Mouse (Mus musculus) mouse embryonic stem cell (cell line): ENCODE results near the gene Trpm3.

Experiments
- in situ Hi-C, 2 experiments: fragments of 300-500 bp; cut with MboI; formaldehyde crosslinking; loops; 1 replicate in 1 of 2; 3 replicates in 1 of 2; pipeline ENCODE4 v1.14.3; 2019 to 2020; ENCODE audit warnings: low sequenced_read_pairs in 2 of 2, low pct_unique_long_range_greater_than_20kb in 1 of 2, mixed read lengths in 1 of 2; ENCODE audit not compliant: unreplicated experiment in 1 of 2

Gene Trpm3

DNA sequence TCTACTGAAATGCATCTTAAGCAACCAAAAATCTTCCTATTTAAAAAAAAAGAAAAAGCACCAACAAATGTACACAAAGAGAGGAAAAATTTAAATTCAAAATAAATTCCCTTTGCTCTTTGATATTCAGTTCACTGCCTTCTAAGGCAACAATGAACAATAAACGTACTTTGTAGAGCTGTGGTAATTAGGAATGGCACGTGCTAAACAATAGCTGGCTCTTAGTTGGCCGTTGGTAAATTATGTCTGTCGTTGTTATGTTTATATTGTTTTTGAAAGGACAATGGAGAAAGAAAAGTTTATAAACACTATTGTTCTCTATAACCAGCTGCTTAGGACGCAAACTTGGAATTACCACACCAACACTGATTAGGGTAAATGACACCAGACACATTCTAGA is 782.1 kb downstream of the Trpm3 start:
- in situ Hi-C loops: loop anchor here in 1 of 2 experiments (25.0 kb wide), 1 partner anchor 591 kb away; no protein-coding TSS in a partner anchor

DNA sequence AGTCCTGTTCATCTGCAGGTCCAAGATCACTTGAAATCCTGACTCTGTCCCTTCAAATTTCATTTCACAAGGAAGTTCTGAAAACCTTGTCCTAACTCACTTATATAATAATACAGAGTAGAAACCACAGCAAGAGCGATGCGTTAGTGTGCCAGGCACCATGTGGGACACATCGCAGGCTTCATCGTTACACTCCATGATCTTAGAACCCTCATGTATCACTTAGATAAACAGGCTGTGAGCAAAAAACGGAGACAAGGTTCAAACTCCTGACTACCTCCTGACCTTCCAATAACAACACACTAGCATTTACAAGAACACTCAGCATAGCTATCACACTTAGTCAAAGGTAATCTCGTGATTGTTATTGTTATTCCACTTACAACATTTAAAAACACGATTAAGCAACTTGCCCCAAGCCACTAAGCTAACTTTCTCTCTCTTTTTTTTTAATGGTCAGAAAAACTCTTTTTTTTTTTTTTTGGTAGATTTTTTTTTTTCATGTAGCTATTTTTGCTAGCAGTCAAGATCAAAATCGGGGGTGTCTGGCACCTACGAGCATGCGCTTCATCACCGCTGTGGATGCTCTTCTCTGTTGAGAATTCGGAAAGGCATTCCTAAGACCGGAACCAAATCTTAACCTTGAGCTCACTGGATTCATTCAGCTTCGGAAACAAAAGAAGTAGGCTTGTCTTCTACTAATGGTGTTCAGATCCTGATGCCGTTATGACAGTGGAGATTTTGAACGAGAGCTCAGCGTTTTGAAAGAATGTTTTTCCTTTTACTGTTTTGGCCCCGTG is 784.2 kb downstream of the Trpm3 start:
- in situ Hi-C loops: loop anchor here in 1 of 2 experiments (25.0 kb wide), 1 partner anchor 589 kb away; no protein-coding TSS in a partner anchor

DNA sequence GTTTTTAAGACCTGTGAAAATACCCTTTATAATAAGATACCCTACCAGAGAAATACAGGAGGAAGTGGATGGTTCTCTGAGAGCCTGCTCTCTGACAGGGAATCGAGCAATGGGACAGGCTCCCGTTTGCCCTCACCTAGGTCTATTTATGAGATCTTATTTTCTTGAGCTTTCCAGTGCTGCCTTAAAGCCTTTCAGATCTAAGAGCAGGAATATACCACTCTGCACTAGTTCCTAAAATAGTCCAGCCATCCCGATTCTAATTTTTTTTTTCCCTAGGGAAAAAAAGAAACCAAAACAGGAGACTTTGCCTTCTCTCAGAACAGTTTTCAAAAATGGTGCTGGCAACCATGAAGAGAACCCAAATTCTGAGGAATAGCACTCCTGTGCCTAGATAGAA is 786.4 kb downstream of the Trpm3 start:
- in situ Hi-C loops: no loop called here

DNA sequence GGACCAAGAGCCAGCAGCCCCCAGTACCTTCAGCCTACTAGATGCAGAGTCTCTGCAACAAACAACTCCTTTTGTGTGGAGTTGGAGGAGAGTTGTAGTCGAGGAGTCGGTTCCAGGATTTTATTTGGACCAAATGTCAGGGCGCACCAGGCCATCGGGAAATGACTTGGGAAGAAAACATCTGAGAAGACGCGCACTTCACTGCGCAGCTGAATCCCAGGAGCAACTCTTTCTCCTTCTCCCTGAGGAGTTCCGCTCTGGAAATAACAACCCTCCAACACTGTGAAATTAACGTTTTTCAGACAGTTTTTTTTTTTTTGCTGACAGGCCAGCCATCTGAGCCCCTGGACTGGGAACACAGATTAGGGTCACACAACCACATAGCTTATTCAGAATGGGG is 787.9 kb downstream of the Trpm3 start:
- in situ Hi-C loops: no loop called here

DNA sequence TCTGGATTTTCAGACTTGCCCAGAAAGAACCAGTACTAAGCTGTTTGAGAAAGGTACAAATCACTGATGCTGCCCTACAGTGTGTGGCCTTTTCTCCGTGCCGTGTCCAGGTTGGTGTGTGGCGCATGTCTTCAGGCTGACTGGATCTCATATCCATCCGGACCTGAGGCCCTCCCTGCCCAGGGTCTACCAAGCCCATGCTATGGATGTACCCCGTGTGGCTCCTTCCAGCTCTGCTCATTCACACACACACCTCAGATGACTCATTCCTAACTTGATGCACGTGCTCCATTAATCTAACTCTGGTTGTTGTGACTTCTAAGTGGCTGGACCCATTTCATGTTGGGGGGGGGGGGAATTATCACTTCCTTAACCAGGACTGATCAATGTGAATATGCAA is 789.5 kb downstream of the Trpm3 start:
- in situ Hi-C loops: no loop called here

DNA sequence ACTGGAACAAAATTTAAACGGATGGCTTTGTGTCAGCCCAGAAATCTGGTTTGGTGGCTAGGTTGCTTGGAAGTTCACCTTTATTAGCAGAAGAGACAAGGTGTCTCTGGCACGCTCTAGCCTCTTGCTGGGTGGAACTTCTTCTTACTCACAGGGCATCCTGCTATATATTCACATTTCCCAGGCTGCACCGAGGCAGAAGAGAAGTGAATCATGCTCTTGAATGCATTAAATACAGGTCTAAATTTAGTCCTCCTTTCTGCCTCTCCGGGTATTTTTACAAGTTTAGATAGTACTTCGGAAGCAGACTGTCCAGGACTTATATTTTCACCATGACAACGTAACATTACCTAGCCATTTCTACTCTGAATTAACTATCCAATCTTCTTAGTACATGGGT is 790.9 kb downstream of the Trpm3 start:
- in situ Hi-C loops: no loop called here

DNA sequence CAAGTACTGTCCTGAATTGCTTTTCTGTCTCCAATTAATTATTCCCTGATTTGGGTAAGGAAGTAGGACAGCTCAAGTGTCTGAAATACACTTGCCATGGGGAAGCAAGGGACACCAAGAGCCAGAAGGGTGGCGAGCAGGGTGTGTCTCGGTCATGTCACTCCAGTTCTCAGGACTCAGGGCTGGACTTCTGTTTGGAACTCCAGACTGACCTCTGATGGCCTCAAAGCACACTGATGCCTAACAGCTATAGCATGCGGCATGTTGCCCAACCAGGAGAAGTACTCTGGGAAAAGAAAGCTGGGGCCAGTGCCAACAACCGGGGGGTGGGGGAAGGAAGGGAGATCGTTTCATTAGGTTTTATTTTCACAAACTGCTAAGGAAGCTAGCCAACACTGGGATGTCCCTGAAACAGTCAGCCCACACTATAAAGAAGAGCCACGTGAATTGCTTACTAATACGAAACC is 791.6 kb downstream of the Trpm3 start:
- in situ Hi-C loops: no loop called here

DNA sequence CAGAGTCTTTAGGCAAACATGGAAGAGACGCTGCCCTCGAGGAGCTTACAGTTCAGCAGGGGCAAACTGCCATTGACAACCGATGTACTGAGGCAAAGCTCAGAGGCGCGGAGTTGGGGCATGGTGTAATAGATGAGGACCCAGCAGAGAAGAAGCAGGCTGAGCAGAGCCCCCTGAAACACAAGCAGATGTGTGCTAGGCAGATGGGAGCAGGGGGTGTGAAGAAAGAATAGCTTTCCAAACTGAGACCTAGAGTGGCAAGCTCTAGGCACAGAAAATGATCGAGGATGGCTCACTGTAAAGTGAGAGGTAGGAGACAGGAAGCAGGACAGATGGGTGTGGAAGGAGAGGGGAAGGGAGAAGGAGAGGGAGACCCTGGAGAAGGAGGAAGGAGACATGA is 792.2 kb downstream of the Trpm3 start:
- in situ Hi-C loops: no loop called here

DNA sequence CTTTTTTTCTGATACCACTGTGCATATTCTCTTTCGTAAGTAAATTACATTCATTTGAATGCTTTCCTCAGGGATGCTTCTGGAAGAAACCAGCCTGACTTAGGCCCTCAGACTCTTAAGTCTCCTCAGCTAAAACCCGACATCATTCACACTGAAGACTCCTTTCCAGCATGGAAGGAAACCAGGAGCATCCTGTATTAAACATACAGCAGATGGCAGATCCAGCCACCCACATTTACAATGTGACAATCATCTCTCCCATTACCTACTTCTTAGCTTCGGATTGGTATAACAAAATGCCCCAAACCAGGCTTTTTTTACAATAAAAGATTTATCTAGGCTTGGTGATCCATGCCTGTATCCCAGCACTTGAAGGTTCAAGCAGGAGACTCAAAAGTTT is 796.2 kb downstream of the Trpm3 start:
- in situ Hi-C loops: no loop called here

DNA sequence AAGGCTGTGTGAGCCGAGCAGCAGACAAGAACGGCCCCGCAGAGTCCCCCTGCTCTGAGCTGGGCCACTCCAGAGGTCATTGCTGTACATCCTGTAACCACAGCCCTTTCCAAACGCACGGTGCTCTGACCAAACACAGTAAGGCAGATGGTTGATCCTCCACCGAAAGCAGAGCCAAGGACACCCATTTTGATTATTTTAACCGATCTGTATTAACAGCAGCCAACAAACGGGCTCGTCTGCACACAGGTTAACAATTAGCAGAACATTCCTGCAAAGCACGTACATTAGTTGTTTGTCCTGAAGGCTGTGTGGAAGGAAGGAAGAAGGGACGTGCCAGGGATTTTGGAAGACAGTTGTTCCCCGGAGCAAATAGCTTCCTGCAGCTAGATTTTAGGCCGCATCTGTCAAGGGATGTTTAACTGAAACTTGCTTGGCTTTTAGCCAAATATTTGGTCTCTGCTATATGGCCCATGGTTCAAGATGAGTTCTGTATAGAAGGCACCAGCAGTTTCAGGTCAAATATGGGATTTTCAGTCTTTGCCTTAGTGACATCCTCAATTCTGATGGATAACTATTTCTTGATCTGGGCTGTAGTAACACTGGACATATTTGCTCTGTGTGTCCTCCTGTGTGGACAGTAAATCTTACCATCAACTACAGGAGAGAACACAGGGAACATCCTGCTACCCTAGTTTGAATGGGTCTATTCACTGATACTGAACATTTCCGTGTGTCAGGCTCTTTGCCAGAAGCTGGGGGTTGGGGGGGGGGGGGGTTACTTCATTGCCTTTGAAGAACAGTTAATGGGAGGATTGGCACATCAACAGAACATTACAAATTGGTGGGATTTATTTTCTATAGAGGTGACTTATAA is 800.2 kb downstream of the Trpm3 start:
- in situ Hi-C loops: no loop called here

DNA sequence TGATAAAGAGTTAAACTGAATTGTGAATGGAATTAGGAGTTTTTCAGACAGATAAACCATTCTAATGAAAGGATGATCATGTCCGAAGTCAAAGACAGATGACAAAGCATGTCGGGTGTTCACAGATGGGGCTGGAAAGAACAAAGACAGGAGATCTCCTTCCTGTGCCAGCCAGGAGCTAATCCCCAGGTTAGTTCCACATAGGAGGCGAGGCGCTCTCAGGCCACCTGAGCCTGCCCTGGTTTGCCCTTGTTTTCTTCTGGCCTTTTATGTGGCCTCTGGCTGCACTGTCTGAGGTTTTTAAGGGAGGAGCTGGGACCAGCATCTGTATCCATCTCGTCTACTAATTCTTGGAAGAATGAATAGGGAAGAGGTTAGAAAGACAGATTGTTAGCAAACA is 801.0 kb downstream of the Trpm3 start:
- in situ Hi-C loops: no loop called here

DNA sequence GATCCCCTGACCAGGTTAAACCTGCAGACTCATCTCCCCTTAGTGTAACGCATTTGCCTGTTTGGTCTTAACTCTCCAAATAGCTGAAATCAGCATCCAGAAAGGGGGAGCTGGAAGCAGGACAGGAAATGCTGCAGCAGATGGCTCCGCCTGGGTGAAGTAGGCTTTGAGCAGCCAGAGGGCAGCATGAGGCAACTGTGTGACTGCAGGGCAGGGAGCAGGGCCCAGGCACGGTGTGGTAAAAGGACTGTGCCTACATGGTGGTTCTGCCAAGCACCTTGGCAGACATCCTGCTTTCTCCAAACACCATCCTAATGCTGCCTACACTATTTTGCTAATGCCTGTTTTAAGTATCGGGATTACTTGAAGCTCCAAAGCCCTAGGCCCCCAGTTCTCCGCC is 801.6 kb downstream of the Trpm3 start:
- in situ Hi-C loops: no loop called here

DNA sequence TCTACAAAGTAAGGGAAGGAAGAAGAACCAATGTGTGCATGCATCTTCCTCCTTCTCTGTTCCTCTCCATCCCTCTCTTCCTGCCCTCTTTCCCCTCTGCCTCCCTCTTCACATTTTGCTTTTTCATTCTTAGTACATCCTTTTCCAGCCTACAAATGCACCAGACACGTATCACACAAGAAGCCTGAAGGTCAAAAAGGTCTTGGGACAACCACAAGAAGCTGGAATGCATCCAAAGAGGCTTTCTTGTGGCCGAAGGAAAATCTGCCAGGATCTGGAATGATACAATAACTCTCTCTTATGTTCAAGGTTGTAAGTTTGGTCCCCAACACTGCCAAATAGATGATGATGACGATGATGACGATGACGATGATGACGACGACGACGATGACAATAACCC is 802.1 kb downstream of the Trpm3 start:
- in situ Hi-C loops: no loop called here

DNA sequence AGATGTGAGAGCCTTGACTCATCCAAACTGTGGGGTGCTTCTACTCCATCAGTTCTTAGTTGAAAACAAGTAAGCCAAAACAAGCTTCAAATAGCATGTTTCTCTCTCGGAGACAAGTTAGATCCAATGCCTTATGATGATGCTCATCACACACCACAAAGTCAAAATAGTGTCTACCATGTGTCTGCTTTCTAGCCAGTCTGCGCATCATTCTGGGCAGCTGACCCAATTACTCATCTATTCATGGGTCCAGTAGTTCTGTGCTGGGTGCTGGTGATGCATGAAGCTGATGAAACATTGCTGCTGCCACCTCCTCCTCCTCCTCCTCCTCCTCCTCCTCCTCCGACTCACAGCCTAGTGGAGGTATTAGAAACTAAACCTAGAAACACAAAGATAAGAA is 813.6 kb downstream of the Trpm3 start:
- in situ Hi-C loops: no loop called here

DNA sequence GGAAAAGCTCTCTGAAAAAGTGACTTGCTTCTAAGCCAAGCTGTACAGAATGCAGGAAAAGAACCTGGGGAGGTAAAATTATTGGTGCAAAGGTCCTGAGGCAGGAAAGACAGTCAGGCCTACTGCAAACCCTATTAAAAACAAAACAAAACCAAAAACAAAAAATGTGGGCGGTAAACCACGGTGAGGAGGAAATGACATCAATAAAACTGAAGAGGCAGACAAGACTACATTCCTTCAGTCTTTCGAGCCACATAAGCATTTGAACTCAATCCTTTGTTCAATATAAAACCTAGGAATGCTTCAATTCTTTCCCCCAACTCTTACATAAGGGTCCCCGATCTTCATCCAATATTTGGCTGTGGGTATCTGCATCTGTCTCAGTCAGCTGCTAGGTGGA is 814.3 kb downstream of the Trpm3 start:
- in situ Hi-C loops: no loop called here

DNA sequence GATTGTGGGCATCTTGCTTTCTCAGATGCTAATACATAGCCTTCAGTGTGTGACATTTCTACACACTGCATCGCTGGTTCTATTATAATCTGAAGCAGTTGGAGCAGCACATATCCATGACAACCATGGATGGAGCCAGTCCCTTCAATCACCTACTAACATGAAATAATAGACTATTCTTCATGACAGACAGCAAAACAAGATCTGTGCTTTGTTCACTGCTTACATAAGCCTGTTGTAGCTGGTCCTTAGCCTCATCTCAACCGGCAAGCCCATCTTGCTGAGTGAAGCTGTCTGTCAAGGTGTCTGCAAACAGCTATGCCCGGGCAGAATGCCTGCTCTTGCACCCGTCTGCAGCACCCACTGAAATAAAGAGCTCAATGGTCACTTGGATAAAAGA is 819.6 kb downstream of the Trpm3 start:
- in situ Hi-C loops: no loop called here

DNA sequence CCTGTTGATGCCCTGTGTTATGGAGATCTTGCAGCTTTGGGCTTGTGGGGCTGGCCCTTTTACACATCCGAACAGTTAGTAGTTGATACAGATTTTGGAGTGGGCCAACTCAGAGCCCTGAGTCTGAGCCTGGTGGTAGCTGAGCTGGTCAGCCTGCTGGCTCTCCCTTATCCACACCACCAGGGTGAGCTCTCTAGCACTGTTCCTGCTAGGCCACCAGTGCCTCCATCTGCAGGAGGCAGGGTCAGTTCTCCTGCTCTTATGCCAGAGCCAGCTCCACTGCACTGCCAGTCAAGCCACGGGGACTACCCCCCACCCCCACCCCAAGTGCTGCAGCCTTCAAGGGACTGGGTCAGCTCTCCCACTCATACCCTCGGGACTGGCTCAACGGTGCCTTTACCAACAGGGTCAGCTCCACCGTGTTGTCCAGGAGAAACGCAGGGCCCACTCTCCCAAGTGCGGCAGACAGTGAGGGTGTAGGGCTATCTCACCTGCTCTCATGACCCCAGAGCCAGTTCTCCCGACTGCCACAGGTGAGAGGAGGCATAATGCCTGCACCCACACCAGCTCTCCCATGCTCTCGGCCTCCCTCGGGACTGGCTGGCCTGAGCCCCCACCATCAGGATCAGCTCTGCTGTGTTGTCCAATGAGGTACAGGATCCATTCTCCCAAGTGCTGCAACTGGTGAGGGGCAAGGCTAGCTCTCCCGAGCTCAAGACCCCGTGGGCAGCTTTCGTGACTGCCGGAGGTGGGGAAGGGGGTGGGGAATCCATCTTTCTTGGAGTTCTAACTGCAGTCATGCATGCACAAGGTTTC is 821.8 kb downstream of the Trpm3 start:
- in situ Hi-C loops: no loop called here

DNA sequence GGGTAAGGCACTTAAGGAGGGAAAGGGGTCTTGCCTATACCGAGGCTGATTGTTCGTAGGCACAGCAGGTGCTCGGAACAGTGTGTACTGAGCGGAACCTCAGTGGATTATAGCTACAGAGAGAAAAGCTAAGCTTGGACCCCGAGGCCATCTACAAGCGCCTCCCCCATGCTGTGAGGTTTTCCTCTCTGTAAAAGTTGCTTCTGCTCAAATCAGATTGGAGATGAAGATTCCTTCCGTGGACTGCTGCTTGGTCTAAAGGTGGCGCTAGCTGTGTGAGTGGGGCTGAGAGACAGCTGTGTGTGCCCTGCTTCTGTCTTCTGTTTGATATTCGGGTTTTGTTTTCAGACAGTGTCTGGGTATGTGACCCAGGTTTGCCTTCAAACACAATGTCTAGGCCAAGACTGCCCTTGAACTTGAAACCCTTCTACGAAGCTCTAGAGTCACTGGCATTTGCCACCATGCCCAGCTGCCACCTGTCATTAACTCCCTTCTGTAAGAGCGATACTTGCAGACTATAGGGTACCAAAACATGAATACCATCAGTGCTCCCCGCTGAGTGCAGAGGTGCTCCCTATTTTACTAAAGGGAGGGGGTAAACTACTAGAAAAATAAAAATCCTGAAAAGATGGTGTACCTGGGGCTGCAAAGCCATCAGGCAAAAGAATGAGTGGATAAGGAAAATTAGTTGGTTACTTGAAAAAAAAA is 823.3 kb downstream of the Trpm3 start:
- in situ Hi-C loops: no loop called here
